Mouse (Mus musculus): ENCODE measurements around the gene Nkrf.
"Not testable (repeated sequence)": the region's sequence is repeated elsewhere in the genome, so short reads cannot be mapped to it uniquely, and the experiment has no call there.

Nkrf gene

DNA sequence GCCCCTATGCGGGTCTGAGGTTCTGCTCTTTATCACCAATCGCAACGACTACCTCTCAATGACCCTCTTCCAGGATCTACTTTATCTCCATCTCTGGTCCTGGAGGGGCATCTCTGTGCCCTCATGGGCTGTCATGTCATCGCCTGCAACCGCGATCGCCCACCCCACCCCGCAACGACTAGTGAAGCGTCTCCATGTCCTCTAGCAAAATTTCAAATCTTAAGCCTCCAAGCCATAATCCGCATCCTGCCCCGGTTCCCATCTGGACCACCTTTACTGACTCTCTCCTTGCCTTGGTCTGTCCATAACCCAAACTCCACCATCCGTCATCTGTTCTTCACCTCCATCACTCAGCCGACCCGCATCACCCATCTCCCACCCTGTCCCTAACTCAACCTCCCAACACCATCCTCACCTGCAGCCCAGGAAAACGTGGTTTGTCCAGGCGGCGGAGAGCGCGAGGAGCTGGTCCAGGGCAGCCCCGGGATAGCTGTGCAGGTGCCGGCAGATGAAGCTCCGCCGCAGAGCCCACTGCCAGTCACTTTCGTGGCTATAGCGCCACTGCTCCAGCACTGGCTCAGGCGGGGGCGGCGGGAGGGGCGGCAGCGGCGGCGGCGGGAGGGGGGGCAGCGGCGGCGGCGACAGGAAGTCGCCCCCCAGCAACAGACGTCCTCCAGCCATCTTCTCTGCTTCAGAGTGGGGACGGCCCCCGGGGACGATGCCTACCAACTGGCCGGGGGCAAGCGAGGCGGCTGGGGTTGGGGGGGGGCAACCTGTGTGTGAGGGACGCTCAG lies at the start of gene Nkrf:
Gene Nkrf, minus strand, starts transcription at position 579 of the 794 bp plus-strand sequence.
- peak; percentile 14 to 28 for DNase-seq (ENCODE audit: low spot score in 2 of 2)

- DNase-seq (ENCODE audit: low spot score in 2 of 2) = no peak
Observed at GRCm38 (mm10) chrX:36941106-36941505, 38.4 kb upstream of the Nkrf start.

- DNase-seq (ENCODE audit: low spot score in 2 of 2) = no peak
Observed at GRCm38 (mm10) chrX:36939806-36940413, 37.2 kb upstream of the Nkrf start.

- no peak for DNase-seq (ENCODE audit: low spot score in 2 of 2)
Observed at GRCm38 (mm10) chrX:36935326-36935966, 32.7 kb upstream of the Nkrf start.

DNA sequence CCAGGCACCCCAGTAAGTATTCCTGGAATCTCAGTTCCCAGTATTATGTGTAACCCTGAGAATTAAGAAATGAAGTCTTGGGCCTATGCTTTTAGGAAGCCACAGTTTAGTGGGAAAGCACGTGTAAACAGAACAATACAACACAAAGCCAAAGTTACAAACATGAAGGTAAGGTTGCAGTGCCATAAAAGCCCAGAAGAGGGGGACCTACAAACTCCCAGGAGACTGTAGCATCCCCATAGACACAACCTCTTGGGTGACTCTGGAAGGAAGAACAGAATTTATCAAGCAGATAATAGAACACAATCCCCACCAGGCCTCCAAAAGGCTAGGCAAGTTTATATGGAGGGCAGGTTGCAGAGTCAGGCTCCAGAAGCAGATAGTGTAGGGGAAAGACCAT lies 27.9 kb upstream of the Nkrf start:
- DNase-seq (ENCODE audit: low spot score in 2 of 2) = no peak

DNA sequence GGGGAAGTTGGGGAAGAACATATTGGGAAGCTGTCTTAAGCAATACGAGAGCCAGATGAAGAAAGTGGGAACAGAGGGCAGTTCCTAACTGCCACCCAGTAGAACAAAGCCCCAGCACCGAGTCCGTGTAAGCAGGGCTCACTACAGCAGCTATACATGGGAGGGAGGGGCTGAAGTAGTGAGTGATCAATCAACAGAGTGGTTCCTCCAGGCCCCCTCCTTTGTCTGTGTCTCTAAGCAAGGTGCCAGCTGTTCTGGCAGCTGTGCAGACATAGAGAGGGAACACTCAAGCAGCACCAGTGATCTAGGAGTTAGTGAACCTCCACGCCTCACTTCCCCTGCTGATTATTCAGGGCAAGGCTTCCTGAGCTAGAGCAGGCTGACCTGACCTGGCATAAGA lies 27.0 kb upstream of the Nkrf start:
- DNase-seq (ENCODE audit: low spot score in 2 of 2) = no peak

DNA sequence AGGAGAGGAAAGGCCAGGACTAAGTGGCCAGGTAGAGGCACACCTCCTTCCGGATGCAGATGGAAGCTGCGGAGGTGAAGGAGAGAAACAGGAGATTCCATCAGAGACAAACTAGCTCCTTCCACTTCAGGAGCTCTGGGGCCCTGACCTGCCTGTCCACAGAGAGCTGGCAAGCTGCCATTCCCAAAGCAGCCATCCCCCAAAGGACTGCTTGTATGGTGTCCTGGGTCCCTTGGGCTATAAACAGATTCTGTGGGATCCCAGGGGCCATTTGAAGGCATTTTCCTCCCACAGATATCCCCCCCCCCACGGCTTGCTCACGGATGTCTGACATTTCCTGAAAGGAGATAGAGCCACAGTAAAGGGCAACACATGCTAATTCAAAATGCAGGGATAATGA lies 26.1 kb upstream of the Nkrf start:
- no peak for DNase-seq (ENCODE audit: low spot score in 2 of 2)

GRCm38 (mm10) chrX:36921346-36921745 lies 18.6 kb upstream of the Nkrf start:
- no peak for DNase-seq (ENCODE audit: low spot score in 2 of 2)

DNA sequence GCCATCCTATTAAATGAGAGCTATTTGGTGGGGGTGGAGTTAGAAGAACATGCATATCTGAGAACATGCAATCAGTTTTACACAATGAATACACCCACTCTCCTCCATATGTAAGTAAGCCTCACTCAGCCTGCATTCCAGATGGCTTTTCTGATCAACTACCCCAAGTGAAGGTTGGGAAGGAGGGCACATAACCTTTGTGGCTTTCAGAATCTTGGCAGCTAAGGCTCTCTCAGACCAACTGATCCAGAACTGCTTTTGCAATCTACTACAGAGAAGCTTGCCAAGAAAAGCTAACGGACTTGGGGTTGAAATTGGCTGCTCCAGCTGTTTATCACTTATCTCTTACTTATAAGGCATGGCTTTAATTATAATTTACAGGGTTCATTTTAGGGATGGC lies 15.1 kb upstream of the Nkrf start:
- DNase-seq (ENCODE audit: low spot score in 2 of 2) = no peak

DNA sequence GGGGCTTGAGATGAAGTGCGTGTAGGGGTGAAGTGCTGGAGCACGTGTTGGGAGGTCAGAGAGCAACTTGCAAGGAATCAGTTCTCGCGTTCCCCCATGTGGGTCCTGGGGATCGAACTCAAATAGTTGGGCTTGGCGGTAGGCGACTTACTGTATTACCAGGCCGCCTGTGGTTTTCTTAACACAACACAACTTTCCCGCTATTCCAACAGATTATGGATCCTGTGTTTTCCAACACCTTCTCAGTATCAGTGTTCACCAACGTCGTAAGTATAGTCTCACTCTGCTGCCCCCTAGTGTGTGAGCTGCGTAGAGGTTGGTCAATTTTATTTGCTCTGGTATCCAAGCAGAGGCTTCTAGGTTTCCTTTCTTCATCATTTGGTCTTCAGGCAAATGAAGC lies 8.6 kb upstream of the Nkrf start:
- peak in 1 of 2 experiments; percentile 25 for DNase-seq (ENCODE audit: low spot score in 2 of 2)

DNA sequence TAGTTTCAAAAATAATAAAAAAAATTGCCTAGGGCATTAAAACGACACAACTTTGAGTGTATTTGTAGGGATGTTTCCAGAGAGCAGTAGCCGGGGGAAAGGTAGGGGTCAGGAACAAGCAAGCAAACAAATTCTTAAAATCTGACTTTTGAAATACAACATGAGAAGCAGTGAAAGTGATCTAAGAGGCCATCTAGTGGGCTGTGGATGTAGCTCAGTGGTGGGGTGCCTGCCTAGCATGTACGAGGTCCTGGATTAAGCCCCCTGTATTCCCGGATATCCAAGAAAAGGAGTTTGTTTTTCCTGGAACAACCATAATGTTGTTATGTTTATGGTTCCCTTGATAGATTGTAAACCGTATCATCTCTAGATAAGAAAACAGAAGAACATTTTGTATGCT lies 3.8 kb upstream of the Nkrf start:
- no peak for DNase-seq (ENCODE audit: low spot score in 2 of 2)

GRCm38 (mm10) chrX:36903115-36903768 lies 543 bp upstream of the Nkrf start:
- peak; percentile 90 to 92 for DNase-seq (ENCODE audit: low spot score in 2 of 2)

DNA sequence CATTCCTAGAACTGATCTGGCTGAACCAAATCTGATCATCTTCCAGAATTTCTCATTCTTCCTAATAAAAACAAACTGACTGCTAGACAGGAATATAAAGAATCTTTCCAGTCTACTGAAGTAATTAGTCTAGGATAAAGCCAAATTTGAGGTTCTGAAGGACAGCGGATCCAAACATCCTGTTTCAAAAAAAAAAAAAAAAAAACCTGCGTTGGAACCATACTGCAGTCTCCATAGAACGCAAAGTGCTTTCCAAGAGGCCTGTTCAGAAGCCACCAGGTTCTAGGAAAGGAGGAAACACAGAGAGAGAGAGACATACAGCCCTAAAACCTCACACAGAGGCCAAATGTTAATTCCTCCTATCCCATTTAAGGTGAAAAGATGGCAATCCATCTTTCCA lies 1.0 kb downstream of the Nkrf start:
- DNase-seq (ENCODE audit: low spot score in 2 of 2) = no peak

GRCm38 (mm10) chrX:36898931-36899330 lies 3.8 kb downstream of the Nkrf start:
- DNase-seq (ENCODE audit: low spot score in 2 of 2) = not testable (repeated sequence)

GRCm38 (mm10) chrX:36884719-36885118 lies 18.0 kb downstream of the Nkrf start:
- no peak for DNase-seq (ENCODE audit: low spot score in 2 of 2)

- no peak for DNase-seq (ENCODE audit: low spot score in 2 of 2)
Observed at GRCm38 (mm10) chrX:36874704-36875128, 28.0 kb downstream of the Nkrf start.

- peak; percentile 72 to 74 for DNase-seq (ENCODE audit: low spot score in 2 of 2)
Observed at GRCm38 (mm10) chrX:36874178-36874696, 28.5 kb downstream of the Nkrf start.

- no peak for DNase-seq (ENCODE audit: low spot score in 2 of 2)
Observed at GRCm38 (mm10) chrX:36873765-36874164, 28.9 kb downstream of the Nkrf start, which contains the start of the genes Ube2a and C330007P06Rik. Gene Ube2a, plus strand, starts transcription at chrX:36873900. Gene C330007P06Rik, minus strand, starts transcription at chrX:36874111.

- no peak for DNase-seq (ENCODE audit: low spot score in 2 of 2)
Observed at GRCm38 (mm10) chrX:36870372-36870771, 32.3 kb downstream of the Nkrf start.

- no peak for DNase-seq (ENCODE audit: low spot score in 2 of 2)
Observed at GRCm38 (mm10) chrX:36864609-36865328, 37.9 kb downstream of the Nkrf start.

Data from frontal cortex, postnatal 14 days (tissue).